Mouse (Mus musculus): ENCODE data around the gene Syngr2. TPM values are rescaled to one million over a fixed set of nuclear protein-coding genes. Genes with fewer than 3 reads are reported as not detected.

The Syngr2 gene
- polyA plus RNA-seq, 1 experiment, result 89.2 TPM

DNA sequence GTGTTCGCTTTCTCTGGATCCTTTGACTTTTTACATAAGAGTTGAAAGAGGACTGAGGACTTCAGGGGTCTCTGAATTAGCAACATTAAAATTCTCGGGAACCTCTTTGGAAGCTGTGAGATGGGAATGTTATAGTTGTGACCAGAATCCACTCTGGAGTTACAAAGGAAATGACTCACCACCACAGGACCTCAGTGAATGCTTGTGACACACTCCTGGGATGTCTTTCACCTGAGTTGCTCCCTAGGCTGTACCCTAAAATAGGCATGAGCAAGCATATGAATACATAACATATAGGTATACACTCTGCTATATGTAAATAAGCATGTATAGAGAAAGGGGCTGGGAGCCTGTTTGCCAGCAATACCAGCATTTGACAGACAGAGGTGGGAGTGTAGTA is 34.0 kb downstream of the Syngr2 start:
- TF ChIP-seq FLI1 (IDR thresholded peaks at IDR 0.05; ENCODE audit: low read length) (no peak), GATA1 (IDR thresholded peaks at IDR 0.05; ENCODE audit: borderline replicate concordance, low read length) (no peak)
- peaks cover 26% of the 10 kb centered on the region for H3K27me3 ChIP-seq (replicated peaks)
- H3K4me3 ChIP-seq (replicated peaks), result no peak overlapping the region
- no peaks in the 10 kb centered on the region for H3K36me3 ChIP-seq (replicated peaks; ENCODE audit: low read length)
- peaks cover 50% of the 10 kb centered on the region for H3K4me1 ChIP-seq
- no peaks in the 10 kb centered on the region for H3K9me3 ChIP-seq

DNA sequence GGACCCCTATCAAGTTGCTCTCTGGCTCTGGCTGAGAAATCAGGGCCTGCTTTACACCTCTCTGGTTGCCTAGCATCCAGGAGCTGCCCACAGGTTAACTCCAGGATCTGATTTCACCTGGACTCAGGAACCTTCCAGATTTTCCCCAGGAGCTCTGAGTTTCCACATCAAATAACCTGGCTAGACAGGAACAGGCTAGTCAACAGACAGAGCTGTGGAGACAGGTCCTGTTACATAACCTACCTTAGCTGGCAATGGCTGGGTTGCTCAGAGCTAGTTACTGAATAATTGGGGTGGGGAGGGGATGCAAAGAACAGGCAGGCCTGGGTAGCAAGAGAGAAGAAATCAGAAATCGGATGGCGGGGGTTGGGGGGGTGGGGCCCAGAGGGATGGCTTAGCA is 35.5 kb downstream of the Syngr2 start:
- no peak for TF ChIP-seq FLI1 (IDR thresholded peaks at IDR 0.05; ENCODE audit: low read length)
- TF ChIP-seq GATA1 (IDR thresholded peaks at IDR 0.05; ENCODE audit: borderline replicate concordance, low read length), result no peak
- H3K9me3 ChIP-seq, result no peaks in the 10 kb centered on the region
- peaks cover 62% of the 10 kb centered on the region for H3K4me1 ChIP-seq
- H3K36me3 ChIP-seq (replicated peaks; ENCODE audit: low read length), result no peaks in the 10 kb centered on the region
- H3K4me3 ChIP-seq (replicated peaks), result no peak overlapping the region
- H3K27me3 ChIP-seq (replicated peaks), result peaks cover 16% of the 10 kb centered on the region

GRCm38 (mm10) chr11:117845651-117846050 is 36.2 kb downstream of the Syngr2 start:
- no peaks in the 10 kb centered on the region for H3K36me3 ChIP-seq (replicated peaks; ENCODE audit: low read length)
- peaks cover 11% of the 10 kb centered on the region for H3K27me3 ChIP-seq (replicated peaks)
- H3K4me3 ChIP-seq (replicated peaks), result no peak overlapping the region
- H3K9me3 ChIP-seq, result no peaks in the 10 kb centered on the region
- H3K4me1 ChIP-seq, result peaks cover 64% of the 10 kb centered on the region
- TF ChIP-seq FLI1 (IDR thresholded peaks at IDR 0.05; ENCODE audit: low read length) (no peak), GATA1 (IDR thresholded peaks at IDR 0.05; ENCODE audit: borderline replicate concordance, low read length) (no peak)

DNA sequence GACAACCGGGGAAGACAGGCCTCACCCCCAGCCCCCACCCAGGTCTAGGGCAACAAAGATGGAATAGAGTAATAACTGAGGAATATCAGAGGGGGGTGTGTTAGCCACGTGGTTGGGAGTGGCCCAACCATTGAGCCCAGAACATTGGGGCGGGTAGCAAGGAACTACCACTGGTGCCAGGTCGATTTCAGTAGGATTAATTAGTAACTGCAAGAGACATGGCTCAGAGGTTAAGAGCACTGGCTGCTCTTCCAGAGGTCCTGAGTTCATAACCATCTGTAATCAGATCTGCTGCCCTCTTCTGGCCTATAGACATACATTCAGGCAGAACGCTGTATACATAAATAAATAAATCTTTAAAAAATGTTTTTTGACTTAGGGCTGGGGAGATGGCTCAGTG is 37.2 kb downstream of the Syngr2 start:
- H3K36me3 ChIP-seq (replicated peaks; ENCODE audit: low read length), result peaks cover 6% of the 10 kb centered on the region
- peaks cover 65% of the 10 kb centered on the region for H3K4me1 ChIP-seq
- H3K4me3 ChIP-seq (replicated peaks), result no peak overlapping the region
- TF ChIP-seq FLI1 (IDR thresholded peaks at IDR 0.05; ENCODE audit: low read length), result no peak
- TF ChIP-seq GATA1 (IDR thresholded peaks at IDR 0.05; ENCODE audit: borderline replicate concordance, low read length), result no peak
- H3K9me3 ChIP-seq, result no peaks in the 10 kb centered on the region
- peaks cover 9% of the 10 kb centered on the region for H3K27me3 ChIP-seq (replicated peaks)

DNA sequence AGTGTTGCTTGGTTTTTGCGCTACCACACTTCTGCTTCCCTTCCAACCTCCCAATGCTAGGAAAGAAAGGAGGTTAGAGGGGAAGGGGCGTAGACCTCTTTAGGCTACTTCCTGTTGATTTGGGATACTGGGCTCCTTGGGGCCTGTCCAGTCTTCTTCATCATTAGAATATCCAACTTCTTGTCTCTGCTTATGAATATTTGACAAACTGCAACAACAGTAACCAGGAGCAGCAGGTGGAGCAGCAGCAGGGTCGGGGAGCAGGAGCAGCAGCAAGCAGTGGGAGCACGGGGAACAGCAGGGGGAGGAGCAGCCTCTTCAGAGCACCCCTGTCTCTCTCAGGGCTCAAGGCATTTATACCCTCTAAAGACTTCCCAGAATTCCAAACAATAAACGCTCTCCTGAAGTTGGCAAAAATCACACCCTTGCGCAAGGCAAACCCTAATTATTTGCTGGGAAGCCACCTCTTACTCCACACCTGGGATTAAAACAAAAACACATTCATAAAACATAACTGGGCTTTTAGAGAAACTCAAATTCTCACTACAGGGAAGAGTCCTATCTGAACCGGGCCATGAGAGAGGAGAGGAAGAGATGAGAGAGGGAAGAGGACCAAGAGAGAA is 38.2 kb downstream of the Syngr2 start:
- Histone ChIP-seq H3K27me3 (replicated peaks) (no peaks in the 10 kb centered on the region), H3K36me3 (replicated peaks; ENCODE audit: low read length) (peaks cover 17% of the 10 kb centered on the region), H3K4me1 (peaks cover 55% of the 10 kb centered on the region), H3K4me3 (replicated peaks) (peak overlapping the region; percentile 98), H3K9me3 (no peaks in the 10 kb centered on the region)
- TF ChIP-seq GATA1 (IDR thresholded peaks at IDR 0.05; ENCODE audit: borderline replicate concordance, low read length) (no peak), FLI1 (IDR thresholded peaks at IDR 0.05; ENCODE audit: low read length) (no peak)

DNA sequence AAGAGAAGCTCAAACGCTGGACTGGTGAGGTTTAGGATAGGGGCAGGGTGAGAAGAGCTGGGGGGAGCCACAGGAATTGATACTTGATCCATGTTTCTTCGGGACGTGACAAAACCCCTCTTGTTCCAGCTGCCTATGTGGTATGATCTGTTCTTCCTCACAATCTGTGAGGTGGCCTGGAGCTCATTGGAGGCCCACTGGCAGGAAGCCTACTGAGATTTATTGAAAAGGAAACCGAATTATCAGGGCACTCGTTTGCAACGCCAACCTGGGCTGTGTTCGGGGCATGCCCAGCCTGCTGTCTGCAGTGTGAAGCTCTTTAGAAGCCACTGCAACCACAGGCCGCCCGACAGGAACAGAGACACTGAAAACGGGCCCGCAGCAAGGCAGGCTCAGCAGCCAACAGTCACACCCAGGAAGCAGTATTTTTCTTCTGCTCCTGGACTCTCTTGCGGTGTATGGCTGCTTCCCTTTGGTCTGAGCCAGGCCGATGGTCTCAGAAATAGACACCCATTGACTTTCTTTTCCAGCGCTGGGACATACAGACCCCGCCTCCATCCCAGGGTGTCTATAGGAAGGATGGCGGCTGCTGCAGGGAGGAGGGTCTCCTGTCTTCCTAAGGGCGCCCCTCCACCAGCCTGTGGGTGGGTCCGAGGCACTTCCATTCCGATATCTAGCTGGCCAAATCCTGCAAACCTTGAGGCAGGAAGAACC is 39.0 kb downstream of the Syngr2 start:
- Histone ChIP-seq H3K36me3 (replicated peaks; ENCODE audit: low read length) (peaks cover 24% of the 10 kb centered on the region), H3K4me1 (peaks cover 53% of the 10 kb centered on the region), H3K27me3 (replicated peaks) (no peaks in the 10 kb centered on the region), H3K4me3 (replicated peaks) (peak overlapping the region; percentile 98), H3K9me3 (no peaks in the 10 kb centered on the region)
- TF ChIP-seq GATA1 (IDR thresholded peaks at IDR 0.05; ENCODE audit: borderline replicate concordance, low read length) (no peak), FLI1 (IDR thresholded peaks at IDR 0.05; ENCODE audit: low read length) (no peak)

- TF ChIP-seq GATA1 (IDR thresholded peaks at IDR 0.05; ENCODE audit: borderline replicate concordance, low read length) (no peak), FLI1 (IDR thresholded peaks at IDR 0.05; ENCODE audit: low read length) (peak; percentile 80; the same call in 1 of the 2 replicates)
- Histone ChIP-seq H3K4me1 (peaks cover 49% of the 10 kb centered on the region), H3K4me3 (replicated peaks) (peak within 1 kb of the TSS; percentile 98)
These were observed 39.7 kb downstream of the Syngr2 start, which contains the start of gene Birc5 for GRCm38 (mm10) chr11:117848985-117849671. Gene Birc5 (plus strand): TSS chr11:117849251.

DNA sequence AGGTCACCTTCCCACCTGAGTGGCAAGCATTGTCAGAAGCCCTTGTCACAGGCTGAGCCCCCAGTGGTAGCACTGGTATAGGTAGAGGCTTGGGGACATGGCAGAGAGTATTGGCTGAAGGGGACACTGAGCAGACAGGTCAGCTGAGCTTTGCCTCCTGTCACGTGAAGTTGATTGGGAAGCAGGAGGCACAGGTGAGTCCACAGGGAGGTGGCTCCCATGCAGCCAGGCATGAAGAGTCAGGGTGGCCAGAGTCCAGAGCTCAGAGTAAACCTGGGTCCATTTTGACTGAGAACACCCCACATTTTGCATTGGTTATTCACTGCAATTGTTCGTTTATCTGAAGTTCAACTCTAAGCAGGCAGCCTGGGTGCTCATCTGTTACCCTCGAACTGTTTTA is 43.4 kb downstream of the Syngr2 start:
- TF ChIP-seq GATA1 (IDR thresholded peaks at IDR 0.05; ENCODE audit: borderline replicate concordance, low read length), result no peak
- TF ChIP-seq FLI1 (IDR thresholded peaks at IDR 0.05; ENCODE audit: low read length), result no peak
- Histone ChIP-seq H3K4me3 (replicated peaks) (no peak overlapping the region), H3K27me3 (replicated peaks) (no peaks in the 10 kb centered on the region), H3K9me3 (0 out of 2 replicates have a peak, but pooled peaks cover 3% of the 10 kb centered on the region), H3K4me1 (peaks cover 38% of the 10 kb centered on the region), H3K36me3 (replicated peaks; ENCODE audit: low read length) (peaks cover 64% of the 10 kb centered on the region)

More at GRCm38 (mm10) chr11:117848985-117849671, 39.7 kb downstream of the Syngr2 start, which contains the start of gene Birc5:
- Histone ChIP-seq H3K27me3 (replicated peaks) (no peaks in the 10 kb centered on the region), H3K9me3 (no peaks in the 10 kb centered on the region), H3K36me3 (replicated peaks; ENCODE audit: low read length) (peaks cover 31% of the 10 kb centered on the region)

DNA sequence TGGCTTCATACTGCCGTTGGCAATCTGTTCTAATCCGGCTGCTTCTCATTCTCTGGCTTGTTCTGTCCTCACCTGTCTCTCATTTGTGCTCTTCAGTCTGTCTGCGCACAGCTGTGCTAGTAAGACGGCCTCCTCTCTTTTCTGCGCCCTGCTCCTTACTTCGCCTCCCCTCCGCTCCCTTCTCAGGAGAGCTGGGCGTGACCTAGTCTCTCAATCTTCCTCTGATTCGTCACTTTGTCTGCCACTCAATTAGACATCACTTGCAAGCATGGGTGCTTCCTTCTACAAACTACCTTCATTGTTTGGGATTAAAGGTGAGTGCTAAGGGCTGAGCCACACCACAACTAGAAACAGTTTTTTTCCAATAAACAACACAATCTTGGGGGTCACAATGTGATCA is 44.8 kb downstream of the Syngr2 start:
- peaks cover 28% of the 10 kb centered on the region for H3K4me1 ChIP-seq
- H3K27me3 ChIP-seq (replicated peaks), result peaks cover 8% of the 10 kb centered on the region
- TF ChIP-seq FLI1 (IDR thresholded peaks at IDR 0.05; ENCODE audit: low read length) (no peak), GATA1 (IDR thresholded peaks at IDR 0.05; ENCODE audit: borderline replicate concordance, low read length) (no peak)
- H3K9me3 ChIP-seq, result 0 out of 2 replicates have a peak, but pooled peaks cover 3% of the 10 kb centered on the region
- H3K36me3 ChIP-seq (replicated peaks; ENCODE audit: low read length), result peaks cover 71% of the 10 kb centered on the region
- no peak overlapping the region for H3K4me3 ChIP-seq (replicated peaks)
